Mouse (Mus musculus): ENCODE results near the gene Fra10ac1. TPM values are rescaled to one million over a fixed set of nuclear protein-coding genes. Genes with fewer than 3 reads are reported as not detected.

Gene Fra10ac1
- polyA plus RNA-seq, 1 experiment from 2014 or later = 25.8 TPM

- Histone ChIP-seq H3K4me2 (ENCODE audit: low read length) (no peak overlapping the region), H3K4me1 (ENCODE audit: control insufficient read depth in 2 of 2, insufficient read depth in 2 of 2, low read length in 2 of 2) (no peaks in the 10 kb centered on the region), H3K9me3 (ENCODE audit: control insufficient read depth, low read length) (no peaks in the 10 kb centered on the region), H3K4me3 (ENCODE audit: control insufficient read depth in 1 of 2, insufficient read depth in 1 of 2, low read depth in 1 of 2, low read length in 2 of 2) (no peak overlapping the region), H3K9ac (ENCODE audit: low read length) (no peak overlapping the region), H3K27me3 (ENCODE audit: control insufficient read depth, insufficient read depth, low read length) (no peaks in the 10 kb centered on the region), H3K36me3 (ENCODE audit: control insufficient read depth, insufficient read depth, low read length) (peaks cover 27% of the 10 kb centered on the region), H3K27ac (replicated peaks in 1 of 2; ENCODE audit: control insufficient read depth in 1 of 2, insufficient read depth in 1 of 2, low read depth in 2 of 2, low read length in 2 of 2) (no peak overlapping the region)
- WGBS = 70% methylated on average over 2 of the region's 2 CpGs
- ATAC-seq (ENCODE audit: insufficient number of reproducible peaks, insufficient read depth, low FRiP score, low read depth) = no peak
Measured at GRCm38 (mm10) chr19:38187345-38187680, 36.6 kb downstream of the Fra10ac1 start.

DNA sequence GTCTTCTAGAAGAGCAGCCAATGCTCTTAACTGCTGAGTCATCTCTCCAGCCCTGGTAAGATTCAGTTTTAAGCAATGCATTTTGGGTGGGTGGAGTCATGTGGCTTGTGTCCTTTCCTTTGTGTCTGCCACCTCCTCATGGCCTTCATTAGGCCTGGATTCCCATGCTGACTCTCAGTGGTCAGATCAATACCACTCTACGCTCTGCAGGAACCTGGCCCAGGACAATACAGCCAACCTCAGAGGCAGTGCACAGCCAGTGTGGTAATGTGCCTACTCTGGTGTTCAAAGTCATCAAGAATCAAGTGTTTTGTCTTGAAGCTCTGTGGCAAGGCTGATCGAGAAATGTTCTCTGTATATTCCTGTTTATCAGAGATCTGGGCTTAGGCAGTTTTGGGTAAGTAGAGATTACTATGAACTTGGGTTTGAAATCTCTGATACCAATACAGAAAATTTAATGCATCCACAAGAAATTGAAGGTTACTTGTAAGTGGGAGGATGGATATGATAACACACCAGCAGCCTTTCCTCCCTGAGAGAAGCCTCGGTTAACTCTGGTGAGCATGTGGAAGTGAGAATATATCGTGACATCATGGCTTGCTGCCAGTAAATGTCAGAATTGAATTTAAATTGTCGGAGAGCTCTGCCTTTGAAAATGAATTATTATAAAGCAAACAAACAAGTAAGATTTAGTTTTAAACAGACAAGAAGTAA, 37.2 kb downstream of the Fra10ac1 start:
- no peaks in the 10 kb centered on the region for H3K27me3 ChIP-seq (ENCODE audit: control insufficient read depth, insufficient read depth, low read length)
- peaks cover 27% of the 10 kb centered on the region for H3K36me3 ChIP-seq (ENCODE audit: control insufficient read depth, insufficient read depth, low read length)
- 86% methylated on average over 5 of the region's 5 CpGs for WGBS
- H3K4me1 ChIP-seq (ENCODE audit: control insufficient read depth in 2 of 2, insufficient read depth in 2 of 2, low read length in 2 of 2) = no peaks in the 10 kb centered on the region
- H3K4me2 ChIP-seq (ENCODE audit: low read length) = no peak overlapping the region
- no peak overlapping the region for H3K27ac ChIP-seq (replicated peaks in 1 of 2; ENCODE audit: control insufficient read depth in 1 of 2, insufficient read depth in 1 of 2, low read depth in 2 of 2, low read length in 2 of 2)
- H3K4me3 ChIP-seq (ENCODE audit: control insufficient read depth in 1 of 2, insufficient read depth in 1 of 2, low read depth in 1 of 2, low read length in 2 of 2) = no peak overlapping the region
- no peaks in the 10 kb centered on the region for H3K9me3 ChIP-seq (ENCODE audit: control insufficient read depth, low read length)
- H3K9ac ChIP-seq (ENCODE audit: low read length) = no peak overlapping the region
- ATAC-seq (ENCODE audit: insufficient number of reproducible peaks, insufficient read depth, low FRiP score, low read depth) = no peak

GRCm38 (mm10) chr19:38179675-38180074, 44.3 kb downstream of the Fra10ac1 start:
- Histone ChIP-seq H3K9me3 (ENCODE audit: control insufficient read depth, low read length) (no peaks in the 10 kb centered on the region), H3K36me3 (ENCODE audit: control insufficient read depth, insufficient read depth, low read length) (0 out of 2 replicates have a peak, but pooled peaks cover 3% of the 10 kb centered on the region), H3K27ac (replicated peaks in 1 of 2; ENCODE audit: control insufficient read depth in 1 of 2, insufficient read depth in 1 of 2, low read depth in 2 of 2, low read length in 2 of 2) (no peak overlapping the region), H3K4me2 (ENCODE audit: low read length) (no peak overlapping the region), H3K27me3 (ENCODE audit: control insufficient read depth, insufficient read depth, low read length) (no peaks in the 10 kb centered on the region), H3K4me1 (ENCODE audit: control insufficient read depth in 2 of 2, insufficient read depth in 2 of 2, low read length in 2 of 2) (no peaks in the 10 kb centered on the region), H3K4me3 (ENCODE audit: control insufficient read depth in 1 of 2, insufficient read depth in 1 of 2, low read depth in 1 of 2, low read length in 2 of 2) (no peak overlapping the region), H3K9ac (ENCODE audit: low read length) (no peak overlapping the region)
- WGBS = 77% methylated on average over 9 of the region's 9 CpGs
- ATAC-seq (ENCODE audit: insufficient number of reproducible peaks, insufficient read depth, low FRiP score, low read depth) = no peak

- 56% methylated on average over 2 of the region's 2 CpGs for WGBS
- Histone ChIP-seq H3K9me3 (ENCODE audit: control insufficient read depth, low read length) (no peaks in the 10 kb centered on the region), H3K4me3 (ENCODE audit: control insufficient read depth in 1 of 2, insufficient read depth in 1 of 2, low read depth in 1 of 2, low read length in 2 of 2) (no peak overlapping the region), H3K27ac (replicated peaks in 1 of 2; ENCODE audit: control insufficient read depth in 1 of 2, insufficient read depth in 1 of 2, low read depth in 2 of 2, low read length in 2 of 2) (no peak overlapping the region), H3K4me1 (ENCODE audit: control insufficient read depth in 2 of 2, insufficient read depth in 2 of 2, low read length in 2 of 2) (0 out of 4 replicates have a peak, but pooled peaks cover 0 to 2% of the 10 kb centered on the region in 2 experiments), H3K4me2 (ENCODE audit: low read length) (no peak overlapping the region), H3K36me3 (ENCODE audit: control insufficient read depth, insufficient read depth, low read length) (no peaks in the 10 kb centered on the region), H3K9ac (ENCODE audit: low read length) (no peak overlapping the region), H3K27me3 (ENCODE audit: control insufficient read depth, insufficient read depth, low read length) (no peaks in the 10 kb centered on the region)
- no peak for ATAC-seq (ENCODE audit: insufficient number of reproducible peaks, insufficient read depth, low FRiP score, low read depth)
Measured at GRCm38 (mm10) chr19:38164633-38165032, 59.3 kb downstream of the Fra10ac1 start.

- Histone ChIP-seq H3K36me3 (ENCODE audit: control insufficient read depth, insufficient read depth, low read length) (no peaks in the 10 kb centered on the region), H3K4me3 (ENCODE audit: control insufficient read depth in 1 of 2, insufficient read depth in 1 of 2, low read depth in 1 of 2, low read length in 2 of 2) (no peak overlapping the region), H3K9me3 (ENCODE audit: control insufficient read depth, low read length) (no peaks in the 10 kb centered on the region), H3K9ac (ENCODE audit: low read length) (no peak overlapping the region), H3K4me1 (ENCODE audit: control insufficient read depth in 2 of 2, insufficient read depth in 2 of 2, low read length in 2 of 2) (no peaks in the 10 kb centered on the region), H3K27ac (replicated peaks in 1 of 2; ENCODE audit: control insufficient read depth in 1 of 2, insufficient read depth in 1 of 2, low read depth in 2 of 2, low read length in 2 of 2) (no peak overlapping the region), H3K4me2 (ENCODE audit: low read length) (no peak overlapping the region), H3K27me3 (ENCODE audit: control insufficient read depth, insufficient read depth, low read length) (no peaks in the 10 kb centered on the region)
- no peak for ATAC-seq (ENCODE audit: insufficient number of reproducible peaks, insufficient read depth, low FRiP score, low read depth)
- WGBS = 81% methylated on average over 21 of the region's 21 CpGs
Measured at GRCm38 (mm10) chr19:38161648-38162354, 62.2 kb downstream of the Fra10ac1 start.

DNA sequence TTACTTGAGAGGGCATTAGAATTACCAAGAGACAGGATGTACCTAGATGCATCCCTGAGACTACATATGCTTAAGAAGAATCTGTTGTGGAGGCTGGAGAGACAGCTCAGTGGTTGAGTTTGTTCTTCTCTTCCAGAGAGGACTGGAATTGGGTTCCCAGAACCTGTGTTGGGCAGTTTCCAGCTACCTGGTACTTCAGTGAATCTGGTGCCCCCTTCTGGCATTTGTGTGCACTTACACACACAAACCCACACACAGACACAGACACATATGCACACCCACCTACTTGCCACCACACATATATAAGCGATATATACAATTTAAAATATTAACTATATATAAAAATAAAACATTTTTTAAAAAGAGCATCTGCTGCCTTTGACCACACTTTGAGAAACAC, 67.7 kb downstream of the Fra10ac1 start:
- H3K9ac ChIP-seq (ENCODE audit: low read length) = no peak overlapping the region
- no peak overlapping the region for H3K4me2 ChIP-seq (ENCODE audit: low read length)
- H3K36me3 ChIP-seq (ENCODE audit: control insufficient read depth, insufficient read depth, low read length) = no peaks in the 10 kb centered on the region
- ATAC-seq (ENCODE audit: insufficient number of reproducible peaks, insufficient read depth, low FRiP score, low read depth) = no peak
- H3K4me3 ChIP-seq (ENCODE audit: control insufficient read depth in 1 of 2, insufficient read depth in 1 of 2, low read depth in 1 of 2, low read length in 2 of 2) = no peak overlapping the region
- 94% methylated on average over 1 of the region's 1 CpGs for WGBS
- H3K27me3 ChIP-seq (ENCODE audit: control insufficient read depth, insufficient read depth, low read length) = no peaks in the 10 kb centered on the region
- H3K27ac ChIP-seq (replicated peaks in 1 of 2; ENCODE audit: control insufficient read depth in 1 of 2, insufficient read depth in 1 of 2, low read depth in 2 of 2, low read length in 2 of 2) = no peak overlapping the region
- H3K4me1 ChIP-seq (ENCODE audit: control insufficient read depth in 2 of 2, insufficient read depth in 2 of 2, low read length in 2 of 2) = no peaks in the 10 kb centered on the region
- H3K9me3 ChIP-seq (ENCODE audit: control insufficient read depth, low read length) = no peaks in the 10 kb centered on the region

- Histone ChIP-seq H3K9ac (ENCODE audit: low read length) (no peak overlapping the region), H3K9me3 (ENCODE audit: control insufficient read depth, low read length) (no peaks in the 10 kb centered on the region), H3K4me1 (ENCODE audit: control insufficient read depth in 2 of 2, insufficient read depth in 2 of 2, low read length in 2 of 2) (no peaks in the 10 kb centered on the region), H3K36me3 (ENCODE audit: control insufficient read depth, insufficient read depth, low read length) (no peaks in the 10 kb centered on the region), H3K4me3 (ENCODE audit: control insufficient read depth in 1 of 2, insufficient read depth in 1 of 2, low read depth in 1 of 2, low read length in 2 of 2) (no peak overlapping the region), H3K27ac (replicated peaks in 1 of 2; ENCODE audit: control insufficient read depth in 1 of 2, insufficient read depth in 1 of 2, low read depth in 2 of 2, low read length in 2 of 2) (no peak overlapping the region), H3K27me3 (ENCODE audit: control insufficient read depth, insufficient read depth, low read length) (no peaks in the 10 kb centered on the region), H3K4me2 (ENCODE audit: low read length) (no peak overlapping the region)
- no peak for ATAC-seq (ENCODE audit: insufficient number of reproducible peaks, insufficient read depth, low FRiP score, low read depth)
- 62% methylated on average over 4 of the region's 4 CpGs for WGBS
Measured at GRCm38 (mm10) chr19:38143540-38144271, 80.2 kb downstream of the Fra10ac1 start.
